Mouse (Mus musculus): ENCODE results near the gene Dgcr6.

DNA sequence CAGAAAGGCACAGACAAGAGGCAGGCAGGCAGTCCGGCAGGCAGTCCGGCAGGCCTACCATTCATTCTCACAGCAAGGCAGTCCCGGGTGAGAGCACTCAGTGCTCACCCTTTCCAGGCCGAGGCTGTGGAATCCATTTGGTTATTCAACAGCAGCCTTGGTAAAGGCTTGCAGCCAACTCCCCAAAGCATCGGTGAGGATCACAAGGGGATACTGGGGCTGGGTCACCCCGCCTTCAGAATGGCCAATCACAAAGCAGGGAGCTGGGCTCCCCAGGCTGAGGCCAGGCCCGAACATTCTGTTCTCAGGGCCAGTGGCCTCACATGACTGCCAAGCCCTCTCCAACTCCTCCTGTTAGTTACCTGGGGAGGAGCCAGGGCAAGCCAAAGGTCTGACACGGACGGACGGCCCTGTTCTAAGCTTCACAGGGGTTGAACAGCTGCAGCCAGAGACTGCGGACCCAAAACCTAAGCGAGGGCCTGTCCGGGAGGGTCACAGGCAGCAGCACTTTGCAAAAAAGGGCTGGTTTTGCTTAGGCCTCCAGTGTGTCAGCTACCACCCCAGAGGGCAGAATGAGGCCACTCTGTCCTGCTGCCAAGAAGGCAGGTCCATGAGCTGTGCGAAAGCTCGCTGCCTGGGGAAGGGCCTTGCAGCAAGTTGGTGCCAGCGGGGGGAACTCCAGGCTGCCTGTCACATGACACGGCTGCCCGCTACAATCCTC lies 30.7 kb downstream of the Dgcr6 start:
- TF ChIP-seq CTCF (IDR thresholded peaks at IDR 0.05; ENCODE audit: low read depth) (no peak), EP300 (IDR thresholded peaks at IDR 0.05; ENCODE audit: low read depth) (peak; percentile 74; the same call in 1 of the 2 replicates)

Measured in heart, postnatal 0 days (tissue).